Mouse (Mus musculus): Measurements from ENCODE around the gene Tsc2.

Gene Tsc2

DNA sequence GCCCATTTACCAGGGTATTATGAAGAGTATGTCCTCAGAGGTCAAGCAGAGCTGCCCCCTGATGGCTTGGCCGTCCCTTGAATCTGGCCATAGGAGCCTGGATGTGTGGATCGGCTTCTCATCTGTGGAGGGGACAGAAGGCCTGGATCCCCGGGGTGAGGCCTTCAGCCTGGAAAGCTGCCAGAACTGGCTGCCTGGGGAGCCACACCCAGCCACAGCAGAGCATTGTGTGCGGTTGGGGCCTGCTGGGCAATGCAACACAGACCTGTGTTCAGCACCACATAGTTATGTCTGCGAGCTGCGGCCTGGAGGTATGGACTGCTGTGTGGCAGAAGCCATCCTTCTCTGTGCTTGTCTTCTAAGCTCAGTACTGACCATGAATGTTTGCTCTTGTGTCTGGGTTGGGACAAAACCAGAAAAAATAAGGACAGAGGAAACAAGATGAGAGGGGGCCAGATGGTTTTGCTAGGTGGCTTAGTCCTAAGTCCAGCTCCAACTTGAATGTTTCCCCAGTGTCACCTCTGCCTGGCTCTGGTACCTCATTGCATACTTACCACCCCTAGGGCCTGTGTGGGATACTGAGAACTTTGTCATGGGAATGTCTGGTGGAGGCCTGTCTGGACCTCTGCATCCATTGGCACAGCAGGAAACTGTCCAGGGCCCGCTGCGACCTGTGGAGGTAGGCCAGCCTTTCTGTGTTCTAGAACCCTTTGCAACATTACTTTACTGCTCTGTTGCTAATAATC lies 65.2 kb downstream of the Tsc2 start:
- DNase-seq (ENCODE audit: low spot score) = no peak

DNA sequence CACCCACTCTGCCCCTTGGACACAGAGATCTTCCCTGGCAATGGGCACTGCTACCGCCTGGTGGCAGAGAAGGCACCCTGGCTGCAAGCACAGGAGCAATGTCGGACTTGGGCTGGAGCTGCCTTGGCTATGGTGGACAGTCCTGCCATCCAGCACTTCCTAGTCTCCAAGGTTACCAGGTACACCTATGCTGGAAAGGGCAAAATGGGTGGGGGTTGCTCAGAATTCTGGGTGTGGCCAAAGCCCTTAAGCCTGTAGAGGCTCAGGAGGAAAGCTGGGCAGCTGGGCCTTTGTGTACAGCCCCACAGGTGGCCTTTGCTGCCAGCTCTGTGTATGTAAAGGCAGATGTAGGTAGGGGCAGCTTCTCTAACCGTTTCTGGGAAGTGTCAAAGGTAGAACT lies 66.6 kb downstream of the Tsc2 start:
- DNase-seq (ENCODE audit: low spot score) = no peak

DNA sequence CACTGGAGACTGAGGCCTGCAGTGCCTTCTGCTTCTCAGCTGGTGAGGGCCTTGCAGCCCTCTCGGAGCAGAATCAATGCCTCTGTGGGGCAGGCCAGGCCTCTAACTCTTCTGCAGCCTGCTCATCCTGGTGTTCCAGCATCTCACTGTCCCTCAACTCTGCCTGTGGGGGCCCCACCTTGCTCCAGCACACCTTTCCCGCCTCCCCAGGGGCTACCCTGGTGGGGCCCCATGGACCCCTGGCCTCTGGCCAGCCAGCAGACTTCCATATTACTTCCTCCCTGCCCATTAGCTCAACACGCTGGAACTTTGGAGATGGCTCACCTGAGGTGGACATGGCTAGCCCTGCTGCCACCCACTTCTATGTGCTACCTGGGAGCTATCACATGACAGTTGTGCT lies 67.3 kb downstream of the Tsc2 start:
- no peak for DNase-seq (ENCODE audit: low spot score)

DNA sequence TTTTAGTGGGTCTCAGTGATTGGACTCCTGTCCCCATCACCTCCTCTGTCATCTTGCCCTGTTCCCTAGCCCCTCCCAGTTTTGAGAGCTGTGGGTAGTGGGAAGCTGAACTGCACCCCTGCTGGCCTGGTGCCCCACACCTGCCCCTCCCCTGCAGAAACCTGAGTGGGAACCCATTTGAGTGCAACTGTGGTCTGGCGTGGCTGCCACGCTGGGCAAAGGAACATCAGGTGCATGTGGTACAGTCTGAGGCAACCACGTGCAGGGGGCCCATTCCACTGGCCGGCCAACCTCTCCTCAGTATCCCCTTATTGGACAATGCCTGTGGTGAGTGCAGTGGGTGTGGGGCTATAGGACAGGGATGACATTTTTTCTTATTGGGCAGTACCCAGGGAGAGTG lies 68.0 kb downstream of the Tsc2 start:
- no peak for DNase-seq (ENCODE audit: low spot score)

DNA sequence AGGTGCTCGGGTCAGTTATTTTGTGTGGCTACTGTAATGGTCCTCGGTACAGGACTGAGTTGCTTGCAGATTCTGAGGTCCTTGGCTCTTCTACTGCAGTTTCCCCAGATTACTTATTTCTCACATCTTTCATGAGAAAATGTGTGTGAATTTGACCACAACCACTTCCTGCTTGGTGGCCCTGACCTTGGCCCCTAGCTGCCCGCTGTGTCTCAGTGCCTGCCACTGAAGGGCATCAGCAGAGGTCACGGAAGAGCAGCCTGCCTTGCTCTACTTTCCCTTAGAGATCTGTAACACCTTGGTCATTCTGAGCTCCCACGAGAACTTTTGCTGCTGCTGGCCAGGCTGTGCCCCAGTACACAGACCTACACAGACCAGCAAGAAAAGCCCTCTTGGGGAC lies 68.8 kb downstream of the Tsc2 start:
- no peak for DNase-seq (ENCODE audit: low spot score)

DNA sequence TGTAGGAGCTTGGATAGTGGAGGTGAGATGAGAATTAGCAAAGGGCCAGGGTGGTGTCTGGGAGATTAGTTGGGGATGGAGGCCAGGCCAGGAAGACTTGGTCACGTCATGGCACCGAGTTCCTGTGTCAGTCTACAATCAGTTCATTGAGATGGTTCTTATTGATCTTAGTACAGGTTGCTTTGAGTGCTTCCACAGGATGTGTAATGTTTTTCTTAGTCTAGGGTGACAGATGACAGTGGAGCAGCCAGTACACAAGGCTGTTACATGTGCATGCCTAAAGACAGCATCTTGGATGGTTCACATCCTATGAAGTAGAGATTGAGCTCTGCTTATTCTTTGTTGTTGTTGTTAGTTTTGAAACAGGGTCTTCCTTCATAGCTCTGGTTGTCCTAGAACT lies 70.8 kb downstream of the Tsc2 start:
- DNase-seq (ENCODE audit: low spot score) = no peak

DNA sequence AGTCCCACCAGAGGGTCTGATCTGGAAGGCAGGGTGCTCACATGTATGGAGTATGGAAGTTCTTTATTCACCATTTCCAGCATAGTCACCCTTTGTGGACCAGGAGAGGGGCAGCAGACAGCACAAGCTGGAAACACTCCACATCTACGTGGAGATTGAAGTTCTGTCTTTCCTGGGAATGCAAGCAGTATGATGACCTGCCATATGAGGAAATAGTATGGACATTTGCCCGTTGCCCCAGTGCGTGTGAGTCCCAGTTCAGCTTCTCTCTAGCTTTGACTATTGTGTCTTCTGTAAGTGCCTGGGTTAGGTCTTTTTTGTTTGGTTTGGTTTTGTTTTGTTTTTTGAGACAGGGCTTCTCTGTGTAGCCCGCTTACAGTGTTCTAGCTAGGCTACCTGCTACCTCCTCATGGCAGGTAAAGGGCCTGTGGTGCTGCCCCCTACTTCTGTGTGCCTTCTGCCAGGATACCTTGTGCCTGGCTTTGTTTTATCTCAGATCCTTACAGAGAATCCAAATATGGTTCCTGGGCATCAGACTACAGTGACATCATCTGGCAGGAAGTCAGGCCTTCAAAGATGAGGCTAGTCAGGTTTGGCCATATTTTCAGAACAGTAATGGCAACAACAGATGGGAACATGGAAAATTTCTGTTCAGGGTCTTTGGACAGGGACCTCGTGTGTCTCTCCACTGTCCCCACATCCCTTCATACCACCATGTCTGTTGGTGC lies 72.0 kb downstream of the Tsc2 start:
- no peak for DNase-seq (ENCODE audit: low spot score)

DNA sequence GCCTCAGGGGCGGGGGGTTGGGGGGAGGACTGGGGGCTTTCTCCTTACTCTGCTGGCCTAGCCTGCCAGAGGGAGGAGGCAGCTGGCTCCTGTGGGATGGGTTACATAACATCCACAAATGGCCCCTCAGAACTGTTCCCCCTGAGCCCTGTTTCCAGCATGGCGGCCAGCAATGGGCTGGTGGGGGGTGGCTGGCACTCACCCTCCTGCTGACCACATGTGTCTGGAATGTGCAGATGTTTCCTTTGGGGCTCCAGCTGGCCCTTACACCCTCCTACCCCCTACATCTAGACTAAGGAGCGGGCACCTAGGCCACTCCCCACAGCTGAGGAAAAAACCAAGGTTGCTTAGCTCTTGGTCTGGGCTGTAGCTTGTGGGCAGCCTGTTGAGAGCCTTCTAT lies 73.3 kb downstream of the Tsc2 start:
- no peak for DNase-seq (ENCODE audit: low spot score)

DNA sequence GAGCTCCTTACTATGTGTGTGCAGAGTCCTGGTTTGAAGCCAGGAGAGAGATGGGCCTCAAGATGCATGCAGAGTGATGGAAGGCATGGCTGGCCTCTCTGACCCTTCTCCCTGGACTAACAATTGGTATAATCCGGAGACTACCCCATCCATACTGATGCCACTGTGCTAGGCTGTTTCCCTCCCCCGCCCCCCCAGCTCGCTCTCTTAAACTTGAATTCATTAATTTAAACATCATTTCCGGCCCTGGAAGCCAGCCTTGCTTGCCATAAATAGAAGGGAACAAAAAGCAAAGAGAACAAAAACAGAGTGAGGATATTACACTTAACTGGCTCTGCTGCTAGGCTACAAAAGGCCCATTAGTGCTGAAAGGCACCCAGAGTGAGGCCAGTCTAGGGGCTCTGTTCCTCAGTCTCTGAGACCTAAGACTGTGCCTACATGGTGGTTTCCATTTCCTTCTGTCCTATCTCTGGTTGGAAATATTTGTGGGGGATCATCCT lies 73.8 kb downstream of the Tsc2 start:
- no peak for DNase-seq (ENCODE audit: low spot score)

DNA sequence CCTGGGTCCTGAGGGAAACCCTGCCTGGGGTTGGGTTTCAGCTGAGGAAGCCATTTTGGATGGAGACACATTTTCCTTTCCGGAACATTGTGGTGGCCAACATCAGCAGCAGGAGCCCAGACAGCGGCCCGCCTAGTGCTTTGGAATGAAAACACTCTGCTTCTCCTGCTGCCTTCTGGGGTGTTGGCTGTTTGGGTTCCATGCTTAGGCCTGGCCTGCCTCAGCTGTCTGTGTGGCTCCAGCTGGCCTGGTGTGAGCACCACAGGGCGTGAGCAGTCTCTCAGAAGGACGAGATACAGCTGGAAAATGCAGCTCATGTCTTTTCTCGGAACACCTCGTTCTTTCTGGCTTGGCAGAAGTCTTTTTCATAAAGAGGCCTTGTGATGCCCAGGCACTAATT lies 75.3 kb downstream of the Tsc2 start:
- DNase-seq (ENCODE audit: low spot score) = no peak

DNA sequence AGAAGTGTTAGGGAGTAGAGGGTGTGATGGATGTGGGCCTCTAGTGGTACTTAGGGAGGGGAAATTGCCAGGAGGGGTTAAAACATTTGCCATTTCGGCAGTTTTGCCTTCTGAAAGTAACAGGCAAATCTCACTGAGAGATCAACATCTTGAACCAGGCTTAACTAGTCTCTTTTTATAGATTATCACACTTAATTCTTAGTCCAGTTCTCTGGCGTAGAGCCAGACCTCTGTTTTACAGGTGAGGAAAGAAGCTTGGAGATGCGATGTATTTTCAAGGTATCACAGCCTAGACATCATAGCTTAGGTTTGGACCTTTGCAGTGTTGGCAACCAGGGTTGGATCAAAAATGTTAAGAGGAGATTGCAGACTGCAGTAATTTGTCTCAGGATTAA lies 81.4 kb downstream of the Tsc2 start:
- no peak for DNase-seq (ENCODE audit: low spot score)

DNA sequence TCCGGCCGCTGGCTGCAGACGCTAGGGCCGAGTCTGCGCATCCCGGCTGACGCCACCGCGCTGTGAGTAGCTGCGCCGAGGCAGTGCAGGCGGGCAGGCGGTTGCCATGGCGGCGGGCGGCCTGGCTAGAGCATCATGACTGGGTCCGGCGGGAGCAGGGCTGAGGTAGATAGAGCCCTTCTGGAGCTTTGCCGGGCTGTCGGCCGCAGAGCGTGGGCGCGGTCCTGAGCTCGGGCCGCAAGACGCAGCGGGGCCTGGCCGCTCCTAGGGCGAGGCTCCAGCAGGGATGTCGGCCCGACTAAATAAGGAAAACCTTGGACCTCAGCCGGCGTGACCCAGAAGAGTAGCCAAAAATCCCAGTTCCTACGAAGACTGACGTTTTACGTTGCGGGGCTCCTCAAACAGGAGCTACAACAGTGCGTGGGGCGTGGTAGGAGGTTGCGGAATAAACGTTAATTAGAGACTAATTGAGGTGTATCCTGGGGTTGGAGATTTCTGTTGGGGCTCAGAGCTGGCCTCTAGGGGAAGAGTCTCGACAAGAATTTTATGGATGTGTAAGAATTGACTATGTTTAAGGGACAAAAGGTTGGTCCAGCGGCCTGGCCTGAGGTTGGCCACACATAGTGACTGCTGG lies 81.9 kb downstream of the Tsc2 start:
- DNase-seq (ENCODE audit: low spot score) = peak; percentile 56

DNA sequence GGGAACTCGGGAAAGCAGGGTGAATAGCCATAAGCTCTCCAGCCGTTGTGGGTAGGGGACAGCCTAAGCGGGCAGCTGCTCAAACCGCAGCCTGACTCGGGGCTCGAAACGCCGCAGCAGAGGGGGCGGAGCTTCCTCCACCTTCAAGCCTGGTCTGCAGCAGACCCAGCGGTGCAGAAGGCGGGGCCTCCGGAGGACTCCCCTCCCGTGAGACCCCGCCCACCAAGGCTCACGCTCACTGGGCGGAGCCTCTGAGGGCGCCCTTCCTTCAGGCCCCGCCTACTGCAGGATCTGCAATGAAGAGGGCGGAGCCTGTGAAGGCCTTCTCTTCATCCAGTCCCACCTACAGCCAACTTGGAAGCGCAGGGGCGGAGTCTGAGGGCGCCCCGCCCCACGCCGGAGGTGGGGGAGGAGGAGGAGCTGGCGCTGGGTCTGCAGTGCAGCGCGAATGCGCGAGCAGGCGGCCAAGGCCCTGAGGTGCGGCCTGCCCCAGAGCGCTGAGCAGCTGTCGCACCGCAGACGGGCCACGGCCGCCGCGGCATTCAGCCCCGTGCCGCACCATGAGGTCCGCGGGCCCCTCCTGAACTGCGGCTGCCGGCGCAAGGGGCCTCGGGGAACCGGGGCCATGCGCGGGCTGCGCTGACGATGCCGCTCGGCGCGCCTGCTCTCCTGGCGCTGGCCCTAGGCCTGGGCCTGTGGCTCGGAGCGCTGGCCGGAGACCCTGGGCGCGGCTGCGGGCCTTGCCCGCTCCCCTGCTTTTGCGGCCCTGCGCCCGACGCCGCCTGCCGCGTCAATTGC lies 82.6 kb downstream of the Tsc2 start, which contains the start of gene Pkd1:
Pkd1 (plus strand) TSS at position 217 of the 798 bp plus-strand sequence.
- DNase-seq (ENCODE audit: low spot score) = peak; percentile 86

DNA sequence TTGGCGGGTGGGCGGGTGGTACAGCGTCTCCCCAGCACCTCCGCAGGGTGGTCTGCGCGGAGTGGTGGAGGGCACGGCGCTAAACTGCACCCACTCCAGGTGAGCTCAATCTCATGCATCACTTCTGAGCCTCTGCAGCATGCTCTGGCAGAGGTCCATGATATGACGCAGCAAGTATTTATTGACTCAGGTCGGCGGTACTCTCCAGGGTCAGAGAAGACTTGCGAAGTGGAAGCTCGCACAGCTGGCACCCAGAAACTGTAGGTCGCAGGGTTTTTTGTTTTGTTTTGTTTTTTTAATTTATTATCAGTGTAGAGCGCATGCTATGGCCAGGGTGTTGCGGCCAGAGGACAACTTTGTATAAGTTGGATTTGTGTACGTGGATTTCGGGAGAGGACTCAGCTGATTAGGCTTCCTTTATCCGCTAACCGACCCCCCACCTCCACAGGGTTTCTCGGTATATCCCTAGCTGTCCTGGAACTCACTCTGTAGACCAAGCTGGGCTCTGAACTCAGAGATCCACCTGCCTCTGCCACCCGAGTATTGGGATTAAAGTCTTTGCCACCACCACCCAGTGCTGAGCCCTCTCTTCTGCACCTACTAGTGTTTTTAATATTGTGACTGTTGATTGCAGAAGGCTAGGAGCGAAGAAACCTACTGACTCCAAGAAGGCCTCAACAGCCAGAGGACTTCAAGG lies 83.4 kb downstream of the Tsc2 start:
- DNase-seq (ENCODE audit: low spot score) = no peak

DNA sequence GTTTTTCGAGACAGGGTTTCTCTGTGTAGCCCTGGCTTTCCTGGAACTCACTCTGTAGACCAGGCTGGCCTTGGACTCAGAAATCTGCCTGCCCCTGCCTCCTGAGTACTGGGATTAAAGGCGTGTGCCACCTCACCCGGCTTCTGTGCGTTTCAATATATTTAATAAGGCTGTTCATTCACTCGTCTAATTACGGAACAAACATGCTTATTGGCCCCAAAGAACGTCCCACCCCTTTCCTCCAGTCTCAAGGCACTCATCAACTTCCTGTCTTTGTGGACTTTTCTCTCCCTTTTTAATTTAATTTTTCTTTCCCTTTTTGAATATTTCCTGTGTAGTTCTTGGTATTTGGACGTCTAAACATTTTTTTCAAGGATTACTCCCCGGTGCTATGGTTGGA lies 84.0 kb downstream of the Tsc2 start:
- DNase-seq (ENCODE audit: low spot score) = no peak

DNA sequence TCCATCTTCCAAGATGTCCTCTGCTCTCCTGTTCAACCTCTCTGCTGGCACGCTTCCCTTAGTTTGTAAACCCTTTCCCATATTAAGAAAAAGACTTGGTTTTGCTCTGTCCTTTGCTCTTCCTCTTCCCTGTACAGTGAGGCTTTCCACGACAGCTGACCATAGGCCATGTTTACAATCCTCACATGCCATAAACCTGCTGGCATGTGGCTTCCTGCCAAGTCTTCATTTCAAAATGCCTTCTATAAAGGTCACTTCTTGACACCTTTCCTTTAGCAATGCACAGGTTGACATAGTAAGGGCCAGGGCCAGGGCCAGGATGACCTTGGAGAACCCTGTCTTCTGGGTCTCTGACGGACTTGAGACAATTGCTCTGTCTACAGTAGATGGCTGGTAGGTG lies 86.2 kb downstream of the Tsc2 start:
- DNase-seq (ENCODE audit: low spot score) = no peak

Measured in ovary, postnatal 10 days (tissue).